ENCODE assay signal across 10 mouse cellular contexts in the genomic region with DNA sequence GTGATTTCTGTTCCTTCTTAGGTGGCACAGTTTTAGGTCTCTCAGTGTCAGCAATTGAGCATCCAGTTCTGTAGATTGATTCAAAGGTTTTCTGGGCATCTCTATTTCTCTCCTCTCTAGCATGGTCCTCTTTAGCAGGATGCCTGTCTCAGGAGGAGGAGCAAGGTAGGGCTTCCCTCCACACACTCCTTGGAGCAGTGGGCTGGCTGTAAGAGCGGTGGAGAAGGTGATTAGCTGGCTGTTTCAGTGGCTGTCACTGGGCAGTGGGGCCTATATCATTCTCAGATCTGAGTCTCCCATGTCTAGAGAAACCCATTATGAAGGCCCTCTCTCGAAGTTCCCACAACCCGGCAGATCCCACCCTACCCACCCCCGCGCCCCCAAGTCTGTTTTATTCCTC.
"Had no signal": no experiment of that assay in that cellular context is flagged by ENCODE, and none has a peak within 500 bp of the region (broad histone marks: within the 10 kb centered on the region; RNA-seq: fewer than 3 reads in every experiment).

No protein-coding gene starts in this region.

- H3K4me3 ChIP-seq: kidney, embryonic 15.5 days; left cerebral cortex, adult 2 months; limb, embryonic 15.5 days; liver, embryonic 13.5 days; midbrain, embryonic 13.5 days; neural tube, embryonic 12.5 days had no signal

- H3K27ac ChIP-seq: kidney, embryonic 15.5 days; left cerebral cortex, adult 2 months; limb, embryonic 15.5 days; liver, embryonic 13.5 days; midbrain, embryonic 13.5 days; neural tube, embryonic 12.5 days; stomach, postnatal 0 days had no signal

- H3K27me3 ChIP-seq: kidney, embryonic 15.5 days; limb, embryonic 15.5 days; liver, embryonic 13.5 days; midbrain, embryonic 13.5 days; neural tube, embryonic 12.5 days had no signal

- DNase-seq: kidney, postnatal 14 days; liver, embryonic 13.5 days; thymus, adult 2 months; thymus, postnatal 25 days had no signal

- H3K4me2 ChIP-seq: kidney, embryonic 15.5 days; limb, embryonic 15.5 days; liver, embryonic 13.5 days; midbrain, embryonic 13.5 days; neural tube, embryonic 12.5 days had no signal

- H3K9me3 ChIP-seq: kidney, embryonic 15.5 days; limb, embryonic 15.5 days; liver, embryonic 13.5 days; midbrain, embryonic 13.5 days; neural tube, embryonic 12.5 days had no signal

- ATAC-seq: midbrain, embryonic 13.5 days had no signal

- H3K36me3 ChIP-seq: kidney, embryonic 15.5 days; limb, embryonic 15.5 days; liver, embryonic 13.5 days; midbrain, embryonic 13.5 days; neural tube, embryonic 12.5 days had no signal

- H3K9ac ChIP-seq: kidney, embryonic 15.5 days; limb, embryonic 15.5 days; liver, embryonic 13.5 days; midbrain, embryonic 13.5 days; neural tube, embryonic 12.5 days had no signal
